Mouse (Mus musculus) stomach, embryonic 16.5 days (tissue): ENCODE results near the gene Tmem158. TPM values are rescaled to one million over a fixed set of nuclear protein-coding genes. Genes with fewer than 3 reads are reported as not detected.

ENCODE experiments used
- ATAC-seq: fragments of 200-750 bp; cut with Nextera tagmentation; 2 replicates; pipeline ENCODE4 v1.8.0; 2017; ENCODE audit warnings: moderate number of reproducible peaks, moderate TSS enrichment; ENCODE audit not compliant: insufficient read depth, low FRiP score
- H3K27ac ChIP-seq: fragments of 300-500 bp; sonication (generic); 2 replicates; pipeline ENCODE4 v1.5.1; 2014; ENCODE audit warnings: low read length
- H3K27me3 ChIP-seq: fragments of 300-500 bp; sonication (generic); 2 replicates; pipeline ENCODE4 v1.6.1; 2014; ENCODE audit warnings: low read length, control low read depth, mixed read lengths; ENCODE audit not compliant: control insufficient read depth, insufficient read depth
- H3K36me3 ChIP-seq: fragments of 300-500 bp; sonication (generic); 2 replicates; pipeline ENCODE4 v1.6.1; 2014; ENCODE audit warnings: low read length; ENCODE audit not compliant: control insufficient read depth, insufficient read depth
- H3K4me1 ChIP-seq: fragments of 300-500 bp; sonication (generic); 2 replicates; pipeline ENCODE4 v1.6.1; 2014; ENCODE audit warnings: low read length, control low read depth, mixed read lengths; ENCODE audit not compliant: control insufficient read depth, insufficient read depth
- H3K4me2 ChIP-seq: fragments of 300-500 bp; sonication (generic); 2 replicates; pipeline ENCODE4 v1.6.1; 2014; ENCODE audit warnings: low read depth, low read length, mixed read lengths
- H3K4me3 ChIP-seq: fragments of 300-500 bp; sonication (generic); replicated peaks from 2 replicates; pipeline ENCODE4 v1.5.1; 2014; ENCODE audit warnings: mild to moderate bottlenecking, low read length
- H3K9ac ChIP-seq: fragments of 300-500 bp; sonication (generic); 2 replicates; pipeline ENCODE4 v1.6.1; 2014; ENCODE audit warnings: low read length
- H3K9me3 ChIP-seq: fragments of 300-500 bp; sonication (generic); replicated peaks from 2 replicates; pipeline ENCODE4 v1.6.1; 2016; ENCODE audit warnings: low read length, control low read depth; ENCODE audit not compliant: control insufficient read depth
- WGBS: fragments of 180-500 bp; shearing (Covaris S2); extraction: QIAGEN DNeasy Blood & Tissue Kit; methylation state at CpG from one replicate; pipeline ENCODE4 v1.1.7; 2014; 5-methylcytosine and 5-hydroxymethylcytosine counted together
- polyA plus RNA-seq: library from polyadenylated mRNA; unstranded; fragments of >200 nt; fragmentation: Nextera tagmentation; extraction: Ambion mirVana; gene quantifications from 2 replicates; pipeline ENCODE4 v1.2.1, GENCODE M21; 2015

The Tmem158 gene
- polyA plus RNA-seq, 1 experiment from 2014 or later: 4.4 TPM

DNA sequence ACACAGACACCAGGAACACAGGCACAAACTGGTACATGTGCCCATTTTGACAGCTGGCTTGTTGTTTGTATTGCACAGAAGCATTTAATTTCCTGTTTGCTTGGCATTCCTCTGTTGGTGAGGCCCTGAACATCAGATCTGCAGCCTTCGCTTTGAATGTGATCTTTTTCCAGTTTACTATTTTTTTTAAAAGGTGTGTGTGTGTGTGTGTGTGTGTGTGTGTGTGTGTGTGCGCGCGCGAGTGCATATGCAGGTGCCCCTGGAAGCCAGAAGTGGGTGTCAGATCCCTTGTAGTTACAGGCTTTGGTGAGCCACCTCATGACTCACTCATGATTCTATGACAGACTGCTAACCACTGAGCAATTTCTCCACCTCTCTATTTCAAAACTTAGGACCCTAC lies 20.3 kb downstream of the Tmem158 start:
- no peaks in the 10 kb centered on the region for H3K9me3 ChIP-seq
- no peaks in the 10 kb centered on the region for H3K36me3 ChIP-seq
- no peak overlapping the region for H3K4me3 ChIP-seq
- peaks cover 15% of the 10 kb centered on the region for H3K4me1 ChIP-seq
- no peak for ATAC-seq
- no peak overlapping the region for H3K9ac ChIP-seq
- WGBS: 94% methylated on average over 5 of the region's 5 CpGs
- no peak overlapping the region for H3K27ac ChIP-seq
- no peaks in the 10 kb centered on the region for H3K27me3 ChIP-seq
- H3K4me2 ChIP-seq: no peak overlapping the region

- H3K36me3 ChIP-seq: no peaks in the 10 kb centered on the region
- H3K4me1 ChIP-seq: peaks cover 15% of the 10 kb centered on the region
- no peaks in the 10 kb centered on the region for H3K27me3 ChIP-seq
- ATAC-seq: no peak
- H3K9me3 ChIP-seq: no peaks in the 10 kb centered on the region
- WGBS: 74% methylated on average over 2 of the region's 2 CpGs
- no peak overlapping the region for H3K4me3 ChIP-seq
- no peak overlapping the region for H3K4me2 ChIP-seq
- no peak overlapping the region for H3K9ac ChIP-seq
- H3K27ac ChIP-seq: 0 out of 2 replicates have a peak overlapping the region, but pooled peaks have one; percentile 22
These were observed 20.9 kb downstream of the Tmem158 start for GRCm38 (mm10) chr9:123239651-123240050.

DNA sequence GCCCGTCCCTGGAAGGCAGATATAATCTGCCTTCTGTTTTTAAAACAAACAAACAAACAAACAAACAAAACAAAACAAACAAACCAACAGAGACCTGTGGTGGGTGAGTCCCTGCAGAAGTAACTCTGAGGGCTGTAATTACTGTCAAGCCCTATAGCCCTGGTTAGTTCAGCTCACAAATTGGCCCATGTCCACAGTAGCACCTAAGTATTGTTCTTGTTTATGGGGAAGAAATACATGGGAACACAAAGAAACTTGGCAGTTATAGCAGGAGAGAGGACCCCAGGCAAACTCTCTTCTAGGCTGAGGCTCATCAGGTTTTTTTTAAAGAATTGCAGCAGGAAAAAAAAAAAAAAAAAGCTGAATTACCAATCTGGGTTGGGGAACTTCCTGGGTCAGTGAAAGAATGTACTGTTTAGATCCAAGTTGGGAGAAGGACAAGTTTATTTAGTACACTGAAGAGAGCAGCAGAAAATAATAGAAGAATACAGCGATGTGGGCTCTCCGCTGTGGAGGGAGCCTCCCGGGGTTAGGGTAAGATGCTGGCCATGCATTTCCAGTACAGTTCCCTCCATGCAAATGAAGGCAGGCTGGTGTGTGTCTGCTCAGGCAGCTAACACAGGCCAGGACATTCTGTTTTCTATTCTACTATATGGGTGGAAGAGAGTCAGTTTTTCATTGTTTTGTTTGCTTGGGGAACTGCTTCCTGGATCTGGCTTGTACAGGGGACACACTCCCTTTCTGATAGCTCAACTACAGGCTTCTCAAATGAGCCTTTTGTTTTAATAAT lies 22.1 kb downstream of the Tmem158 start:
- no peaks in the 10 kb centered on the region for H3K9me3 ChIP-seq
- no peaks in the 10 kb centered on the region for H3K27me3 ChIP-seq
- no peak overlapping the region; the same call in 1 of the 2 replicates for H3K9ac ChIP-seq
- ATAC-seq: peak; percentile 45; the same call in 1 of the 2 replicates
- WGBS: 37% methylated on average over 4 of the region's 4 CpGs
- no peak overlapping the region for H3K4me3 ChIP-seq
- no peak overlapping the region for H3K4me2 ChIP-seq
- H3K36me3 ChIP-seq: no peaks in the 10 kb centered on the region
- peak overlapping the region; percentile 85 for H3K27ac ChIP-seq
- peaks cover 15% of the 10 kb centered on the region for H3K4me1 ChIP-seq

GRCm38 (mm10) chr9:123237739-123238138 lies 22.8 kb downstream of the Tmem158 start:
- Histone ChIP-seq H3K27me3 (no peaks in the 10 kb centered on the region), H3K4me1 (peaks cover 15% of the 10 kb centered on the region), H3K4me2 (no peak overlapping the region), H3K4me3 (no peak overlapping the region), H3K9me3 (no peaks in the 10 kb centered on the region), H3K9ac (no peak overlapping the region; the same call in 1 of the 2 replicates), H3K27ac (peak overlapping the region; percentile 59), H3K36me3 (no peaks in the 10 kb centered on the region)
- WGBS: 35% methylated on average over 2 of the region's 2 CpGs
- peak; percentile 70 for ATAC-seq

- H3K9ac ChIP-seq: no peak overlapping the region
- H3K9me3 ChIP-seq: no peaks in the 10 kb centered on the region
- H3K4me1 ChIP-seq: peaks cover 15% of the 10 kb centered on the region
- H3K36me3 ChIP-seq: no peaks in the 10 kb centered on the region
- 35% methylated on average over 3 of the region's 3 CpGs for WGBS
- H3K4me3 ChIP-seq: no peak overlapping the region
- no peak for ATAC-seq
- no peak overlapping the region for H3K4me2 ChIP-seq
- H3K27me3 ChIP-seq: no peaks in the 10 kb centered on the region
- no peak overlapping the region for H3K27ac ChIP-seq
These were observed 24.9 kb downstream of the Tmem158 start for GRCm38 (mm10) chr9:123235621-123236020.

- no peaks in the 10 kb centered on the region for H3K36me3 ChIP-seq
- H3K4me3 ChIP-seq: no peak overlapping the region
- no peaks in the 10 kb centered on the region for H3K4me1 ChIP-seq
- no peak overlapping the region for H3K9ac ChIP-seq
- no peak overlapping the region for H3K27ac ChIP-seq
- H3K4me2 ChIP-seq: no peak overlapping the region
- 65% methylated on average over 4 of the region's 4 CpGs for WGBS
- H3K27me3 ChIP-seq: no peaks in the 10 kb centered on the region
- ATAC-seq: no peak
- no peaks in the 10 kb centered on the region for H3K9me3 ChIP-seq
These were observed 30.7 kb downstream of the Tmem158 start for GRCm38 (mm10) chr9:123229826-123230225.

- Histone ChIP-seq H3K4me1 (no peaks in the 10 kb centered on the region), H3K9ac (no peak overlapping the region; the same call in 1 of the 2 replicates), H3K9me3 (no peaks in the 10 kb centered on the region), H3K27ac (no peak overlapping the region), H3K4me3 (no peak overlapping the region), H3K4me2 (no peak overlapping the region), H3K36me3 (no peaks in the 10 kb centered on the region), H3K27me3 (no peaks in the 10 kb centered on the region)
- ATAC-seq: no peak
These were observed 31.9 kb downstream of the Tmem158 start for GRCm38 (mm10) chr9:123228671-123229070.

GRCm38 (mm10) chr9:123227106-123227750 lies 33.3 kb downstream of the Tmem158 start:
- Histone ChIP-seq H3K36me3 (no peaks in the 10 kb centered on the region), H3K27ac (no peak overlapping the region)
- 68% methylated on average over 3 of the region's 3 CpGs for WGBS

DNA sequence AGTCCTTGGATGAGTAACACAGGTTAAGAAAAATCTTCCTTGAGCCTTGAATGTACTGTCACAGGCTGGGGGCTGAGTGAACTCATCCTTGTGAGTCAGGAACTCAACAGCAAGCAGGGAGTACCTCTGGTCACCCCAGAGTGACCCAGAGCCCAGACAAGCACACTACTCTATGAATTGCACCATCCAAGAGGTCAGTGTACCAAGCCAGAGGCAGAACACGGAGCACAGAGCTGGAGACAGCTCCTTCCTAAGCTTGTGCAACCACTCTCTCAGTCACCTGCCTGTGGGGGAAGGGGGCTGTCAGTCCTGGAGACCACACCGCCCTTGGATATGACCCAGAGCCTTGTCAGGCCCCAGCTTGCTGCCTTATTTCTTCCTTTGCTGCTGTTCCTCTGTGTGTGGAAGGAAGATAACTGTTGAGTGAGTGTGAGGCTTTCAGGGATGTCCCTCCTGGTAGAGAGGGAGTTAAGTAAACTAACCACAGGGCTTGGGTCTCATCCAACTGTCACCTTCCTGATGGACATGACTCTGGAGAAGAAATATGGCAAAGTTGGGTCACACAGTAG lies 35.6 kb downstream of the Tmem158 start:
- Histone ChIP-seq H3K36me3 (no peaks in the 10 kb centered on the region), H3K4me3 (no peak overlapping the region), H3K27me3 (no peaks in the 10 kb centered on the region), H3K9ac (no peak overlapping the region), H3K9me3 (no peaks in the 10 kb centered on the region), H3K4me1 (no peaks in the 10 kb centered on the region), H3K4me2 (no peak overlapping the region), H3K27ac (no peak overlapping the region)
- no peak for ATAC-seq
- 64% methylated on average over 2 of the region's 2 CpGs for WGBS

More at GRCm38 (mm10) chr9:123227106-123227750, 33.3 kb downstream of the Tmem158 start:
- Histone ChIP-seq H3K27me3 (no peaks in the 10 kb centered on the region), H3K4me1 (no peaks in the 10 kb centered on the region), H3K4me3 (no peak overlapping the region), H3K9ac (no peak overlapping the region), H3K9me3 (no peaks in the 10 kb centered on the region), H3K4me2 (no peak overlapping the region)
- no peak for ATAC-seq
